Mouse (Mus musculus): ENCODE measurements around the gene Comtd1. TPM values are rescaled to one million over a fixed set of nuclear protein-coding genes. Genes with fewer than 3 reads are reported as not detected.

Comtd1 gene
- polyA plus RNA-seq, 2 experiments: 16.0 to 26.5 TPM

DNA sequence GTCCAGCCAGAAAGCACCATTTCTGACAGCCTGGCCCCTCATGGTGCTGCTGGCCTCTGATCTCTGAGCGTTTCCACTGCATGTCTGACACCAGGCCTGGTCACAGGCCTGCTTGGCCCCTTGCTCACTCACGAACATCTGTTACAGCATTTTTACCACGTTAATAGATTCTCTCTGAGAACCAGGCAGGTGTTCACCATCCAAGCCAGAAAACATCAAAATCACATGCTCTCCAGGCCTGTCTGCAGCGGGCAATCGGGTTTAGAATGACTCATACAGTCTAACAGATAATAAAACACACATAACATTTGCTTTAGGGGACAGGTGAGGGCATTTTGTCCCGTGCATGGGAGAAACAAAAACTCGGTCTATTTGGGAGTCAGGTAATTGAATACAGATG is 17.5 kb upstream of the Comtd1 start:
- H3K4me1 ChIP-seq (ENCODE audit: control insufficient read depth, insufficient read depth, low read length): no peaks in the 10 kb centered on the region
- DNase-seq (ENCODE audit: low spot score) (peak; percentile 67), ATAC-seq (ENCODE audit: low FRiP score, low read depth) (peak; percentile 90)
- H3K4me2 ChIP-seq (replicated peaks; ENCODE audit: low read depth, low read length, severe bottlenecking): no peak overlapping the region
- no peaks in the 10 kb centered on the region for H3K36me3 ChIP-seq (ENCODE audit: control insufficient read depth, insufficient read depth, low read length)
- H3K9me3 ChIP-seq (ENCODE audit: control insufficient read depth, low read length): no peaks in the 10 kb centered on the region
- no peak for TF ChIP-seq POLR2A (IDR thresholded peaks at IDR 0.05; ENCODE audit: borderline replicate concordance, extremely low read depth, insufficient read depth, insufficient read length)
- no peaks in the 10 kb centered on the region for H3K27me3 ChIP-seq (ENCODE audit: control insufficient read depth, insufficient read depth, low read length)
- H3K9ac ChIP-seq (ENCODE audit: low read depth, low read length, severe bottlenecking): no peak overlapping the region
- WGBS: 4% methylated on average over 7 of the region's 7 CpGs
- H3K27ac ChIP-seq (replicated peaks; ENCODE audit: low read depth, low read length): no peak overlapping the region
- no peak overlapping the region for H3K4me3 ChIP-seq (replicated peaks; ENCODE audit: low read length)

DNA sequence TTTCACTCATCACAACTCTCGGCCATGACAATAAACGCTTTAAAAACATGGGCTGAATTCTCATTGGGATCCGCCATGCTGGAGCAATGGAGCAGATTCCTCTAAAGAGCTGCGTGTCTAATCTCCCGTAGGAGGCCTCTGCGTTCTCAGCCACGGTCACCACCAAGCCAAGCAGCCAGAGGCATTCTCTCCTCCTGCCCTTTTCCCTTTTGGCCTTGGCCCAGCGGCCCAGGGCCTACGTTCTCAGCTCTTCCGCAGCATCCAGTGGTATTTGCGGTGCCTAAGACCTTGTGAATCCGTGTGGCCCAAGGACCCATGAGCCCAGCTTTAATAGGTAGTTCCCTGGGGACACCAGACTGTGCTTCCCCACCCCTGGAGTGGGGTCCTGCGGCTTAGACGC is 8.1 kb upstream of the Comtd1 start:
- ATAC-seq (ENCODE audit: low FRiP score, low read depth) (no peak), DNase-seq (ENCODE audit: low spot score) (no peak)
- Histone ChIP-seq H3K9ac (ENCODE audit: low read depth, low read length, severe bottlenecking) (no peak overlapping the region), H3K4me3 (replicated peaks; ENCODE audit: low read length) (no peak overlapping the region), H3K27ac (replicated peaks; ENCODE audit: low read depth, low read length) (no peak overlapping the region), H3K27me3 (ENCODE audit: control insufficient read depth, insufficient read depth, low read length) (no peaks in the 10 kb centered on the region), H3K36me3 (ENCODE audit: control insufficient read depth, insufficient read depth, low read length) (no peaks in the 10 kb centered on the region), H3K4me2 (replicated peaks; ENCODE audit: low read depth, low read length, severe bottlenecking) (no peak overlapping the region), H3K9me3 (ENCODE audit: control insufficient read depth, low read length) (no peaks in the 10 kb centered on the region), H3K4me1 (ENCODE audit: control insufficient read depth, insufficient read depth, low read length) (peaks cover 7% of the 10 kb centered on the region)
- 80% methylated on average over 14 of the region's 14 CpGs for WGBS
- TF ChIP-seq POLR2A (IDR thresholded peaks at IDR 0.05; ENCODE audit: borderline replicate concordance, extremely low read depth, insufficient read depth, insufficient read length): no peak

DNA sequence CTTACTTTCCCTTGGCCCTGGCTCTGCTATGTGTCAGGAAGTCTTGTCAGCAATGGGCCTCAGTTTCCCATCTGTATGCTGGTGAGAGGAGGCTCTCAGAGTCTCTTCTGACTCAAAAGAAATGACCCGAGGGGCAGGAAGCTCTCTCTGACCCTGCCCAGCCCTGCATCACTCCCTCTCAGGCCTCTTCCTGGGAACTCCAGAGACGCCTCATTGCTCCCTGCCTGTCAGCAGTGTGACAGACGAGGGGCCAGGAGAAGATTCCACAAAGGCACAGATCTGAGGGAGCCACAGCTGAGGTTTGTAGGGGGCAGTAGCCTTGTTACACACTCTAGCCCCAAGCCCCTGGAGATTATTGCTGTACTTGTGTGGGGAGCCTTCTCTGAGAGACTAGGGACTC is 7.2 kb upstream of the Comtd1 start:
- H3K27me3 ChIP-seq (ENCODE audit: control insufficient read depth, insufficient read depth, low read length): no peaks in the 10 kb centered on the region
- H3K4me1 ChIP-seq (ENCODE audit: control insufficient read depth, insufficient read depth, low read length): peaks cover 7% of the 10 kb centered on the region
- WGBS: 35% methylated on average over 3 of the region's 3 CpGs
- no peak overlapping the region for H3K27ac ChIP-seq (replicated peaks; ENCODE audit: low read depth, low read length)
- H3K4me2 ChIP-seq (replicated peaks; ENCODE audit: low read depth, low read length, severe bottlenecking): no peak overlapping the region
- ATAC-seq (ENCODE audit: low FRiP score, low read depth): no peak
- no peak for DNase-seq (ENCODE audit: low spot score)
- no peak overlapping the region for H3K9ac ChIP-seq (ENCODE audit: low read depth, low read length, severe bottlenecking)
- no peak overlapping the region for H3K4me3 ChIP-seq (replicated peaks; ENCODE audit: low read length)
- no peak for TF ChIP-seq POLR2A (IDR thresholded peaks at IDR 0.05; ENCODE audit: borderline replicate concordance, extremely low read depth, insufficient read depth, insufficient read length)
- H3K36me3 ChIP-seq (ENCODE audit: control insufficient read depth, insufficient read depth, low read length): no peaks in the 10 kb centered on the region
- no peaks in the 10 kb centered on the region for H3K9me3 ChIP-seq (ENCODE audit: control insufficient read depth, low read length)

DNA sequence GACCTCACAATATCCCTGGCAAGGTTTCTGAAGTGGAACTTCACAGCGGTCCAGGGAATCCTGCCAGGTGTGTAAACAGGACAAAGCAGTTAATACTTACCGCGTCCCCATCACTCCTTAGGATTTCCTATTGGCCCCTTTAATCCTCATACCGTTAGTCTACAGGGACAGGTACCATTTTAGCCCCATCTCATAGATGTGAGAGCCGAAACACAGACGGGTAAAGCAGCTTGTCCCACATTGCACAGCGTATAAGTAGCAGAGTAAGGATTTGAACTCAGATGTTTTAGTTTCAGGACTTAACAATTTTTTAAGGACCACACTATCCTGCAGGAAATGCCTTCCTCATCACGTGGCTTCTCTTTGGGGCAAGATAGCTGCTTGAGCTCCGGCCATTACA is 5.5 kb upstream of the Comtd1 start:
- no peak for TF ChIP-seq POLR2A (IDR thresholded peaks at IDR 0.05; ENCODE audit: borderline replicate concordance, extremely low read depth, insufficient read depth, insufficient read length)
- Histone ChIP-seq H3K9ac (ENCODE audit: low read depth, low read length, severe bottlenecking) (no peak overlapping the region), H3K36me3 (ENCODE audit: control insufficient read depth, insufficient read depth, low read length) (no peaks in the 10 kb centered on the region), H3K9me3 (ENCODE audit: control insufficient read depth, low read length) (no peaks in the 10 kb centered on the region), H3K27me3 (ENCODE audit: control insufficient read depth, insufficient read depth, low read length) (no peaks in the 10 kb centered on the region), H3K4me3 (replicated peaks; ENCODE audit: low read length) (no peak overlapping the region), H3K4me1 (ENCODE audit: control insufficient read depth, insufficient read depth, low read length) (peaks cover 7% of the 10 kb centered on the region), H3K4me2 (replicated peaks; ENCODE audit: low read depth, low read length, severe bottlenecking) (peak overlapping the region; percentile 45), H3K27ac (replicated peaks; ENCODE audit: low read depth, low read length) (no peak overlapping the region)
- ATAC-seq (ENCODE audit: low FRiP score, low read depth): no peak
- DNase-seq (ENCODE audit: low spot score): peak; percentile 15
- WGBS: 65% methylated on average over 9 of the region's 9 CpGs

DNA sequence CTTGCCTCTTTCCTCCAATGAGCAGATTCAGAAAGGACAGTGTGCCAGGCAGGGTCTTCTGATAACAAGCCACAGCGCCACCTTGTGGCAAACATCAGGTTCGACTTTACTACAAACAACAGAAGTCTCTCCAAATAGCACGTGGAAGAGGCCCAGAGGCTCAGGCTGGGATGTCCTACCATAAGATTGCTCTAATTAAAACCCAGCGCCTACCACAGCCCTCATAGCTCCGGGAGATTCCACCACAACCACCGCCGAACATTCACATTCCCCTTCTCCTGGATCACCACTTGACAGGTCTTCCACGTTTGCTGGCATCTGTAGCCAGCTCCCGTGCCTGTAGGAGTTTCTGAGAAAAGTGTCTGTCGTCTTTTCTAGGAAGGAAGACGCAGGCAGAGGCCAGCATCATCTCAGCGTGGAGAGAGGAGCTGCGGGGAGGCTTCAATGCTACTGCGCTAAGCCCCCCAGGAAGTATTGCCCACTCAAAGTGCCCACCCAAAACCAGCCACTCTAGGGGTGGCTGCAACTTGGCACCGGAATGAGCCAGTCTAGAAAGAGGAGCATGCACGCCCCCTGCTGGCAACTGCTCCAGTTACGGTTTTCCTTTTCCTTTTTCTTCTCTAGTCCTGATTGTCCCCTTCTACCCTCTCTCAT is 4.8 kb upstream of the Comtd1 start:
- WGBS: 14% methylated on average over 17 of the region's 17 CpGs
- no peaks in the 10 kb centered on the region for H3K36me3 ChIP-seq (ENCODE audit: control insufficient read depth, insufficient read depth, low read length)
- H3K27ac ChIP-seq (replicated peaks; ENCODE audit: low read depth, low read length): no peak overlapping the region
- no peak for TF ChIP-seq POLR2A (IDR thresholded peaks at IDR 0.05; ENCODE audit: borderline replicate concordance, extremely low read depth, insufficient read depth, insufficient read length)
- DNase-seq (ENCODE audit: low spot score) (peak; percentile 90), ATAC-seq (ENCODE audit: low FRiP score, low read depth) (0 out of 2 replicates have a peak, but pooled peaks have one; percentile 16)
- H3K4me1 ChIP-seq (ENCODE audit: control insufficient read depth, insufficient read depth, low read length): peaks cover 7% of the 10 kb centered on the region
- H3K4me3 ChIP-seq (replicated peaks; ENCODE audit: low read length): peak overlapping the region; percentile 21; the same call in 1 of the 2 replicates
- H3K9me3 ChIP-seq (ENCODE audit: control insufficient read depth, low read length): no peaks in the 10 kb centered on the region
- no peaks in the 10 kb centered on the region for H3K27me3 ChIP-seq (ENCODE audit: control insufficient read depth, insufficient read depth, low read length)
- peak overlapping the region; percentile 45 for H3K4me2 ChIP-seq (replicated peaks; ENCODE audit: low read depth, low read length, severe bottlenecking)
- H3K9ac ChIP-seq (ENCODE audit: low read depth, low read length, severe bottlenecking): peak overlapping the region; percentile 13; the same call in 1 of the 2 replicates

All from limb, embryonic 14.5 days (tissue).